Mouse (Mus musculus): ENCODE measurements around the gene Tpm1.

DNA sequence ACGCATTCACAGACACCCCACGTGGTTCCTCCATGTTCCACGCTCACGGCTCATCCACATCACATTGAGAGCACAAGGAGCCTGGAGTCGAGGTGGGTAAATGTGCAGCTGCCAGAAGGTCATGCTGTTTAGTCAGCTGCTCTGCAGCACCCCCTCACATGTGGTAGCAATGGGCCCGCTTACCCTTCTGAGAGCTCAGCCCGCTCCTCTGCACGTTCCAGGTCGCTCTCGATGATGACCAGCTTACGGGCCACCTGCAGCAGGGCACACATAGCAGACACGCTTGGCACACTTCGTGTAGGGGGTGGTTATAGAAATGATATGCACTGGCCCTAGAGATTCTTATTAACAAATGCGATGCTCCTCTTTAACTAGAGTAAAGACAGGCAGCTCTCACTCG lies 16.6 kb downstream of the Tpm1 start:
- TF ChIP-seq CTCF (IDR thresholded peaks at IDR 0.05) (no peak), EP300 (IDR thresholded peaks at IDR 0.05) (no peak)
